Mouse (Mus musculus) B cell, adult 2 months (primary cell): ENCODE data around the gene Fgfbp3.
A peak's percentile ranks its signal among the peaks of the same experiment; 100 is the strongest.

Experiments used
- DNase-seq, 2 experiments: peaks; one replicate each; pipeline ENCODE4 v3.0.0; 2022

Gene Fgfbp3

GRCm38 (mm10) chr19:36909676-36910292, 9.6 kb downstream of the Fgfbp3 start:
- DNase-seq = peak; percentile 83

- DNase-seq = no peak
These were observed 10.3 kb downstream of the Fgfbp3 start for GRCm38 (mm10) chr19:36909150-36909549.

GRCm38 (mm10) chr19:36904211-36905007, 15.0 kb downstream of the Fgfbp3 start:
- DNase-seq = no peak

- DNase-seq = no peak
These were observed 16.0 kb downstream of the Fgfbp3 start for GRCm38 (mm10) chr19:36903377-36903776.

GRCm38 (mm10) chr19:36897778-36898177, 21.6 kb downstream of the Fgfbp3 start:
- DNase-seq = peak in 1 of 2 experiments; percentile 21

GRCm38 (mm10) chr19:36896791-36897569, 22.4 kb downstream of the Fgfbp3 start:
- DNase-seq = no peak

GRCm38 (mm10) chr19:36891746-36892145, 27.7 kb downstream of the Fgfbp3 start:
- no peak for DNase-seq

- DNase-seq = no peak
These were observed 31.7 kb downstream of the Fgfbp3 start for GRCm38 (mm10) chr19:36887706-36888105.

- peak in 1 of 2 experiments; percentile 17 for DNase-seq
These were observed 33.1 kb downstream of the Fgfbp3 start for GRCm38 (mm10) chr19:36886316-36886715.

- peak; percentile 54 to 55 for DNase-seq
These were observed 36.3 kb downstream of the Fgfbp3 start for GRCm38 (mm10) chr19:36883119-36883518.

GRCm38 (mm10) chr19:36878743-36879495, 40.5 kb downstream of the Fgfbp3 start:
- DNase-seq = no peak

GRCm38 (mm10) chr19:36877329-36877728, 42.1 kb downstream of the Fgfbp3 start:
- DNase-seq = no peak

GRCm38 (mm10) chr19:36874651-36875050, 44.8 kb downstream of the Fgfbp3 start:
- DNase-seq = no peak

GRCm38 (mm10) chr19:36868675-36869074, 50.7 kb downstream of the Fgfbp3 start:
- DNase-seq = peak; percentile 12 to 16
